ENCODE assay signal across 19 mouse cellular contexts in the genomic region with DNA sequence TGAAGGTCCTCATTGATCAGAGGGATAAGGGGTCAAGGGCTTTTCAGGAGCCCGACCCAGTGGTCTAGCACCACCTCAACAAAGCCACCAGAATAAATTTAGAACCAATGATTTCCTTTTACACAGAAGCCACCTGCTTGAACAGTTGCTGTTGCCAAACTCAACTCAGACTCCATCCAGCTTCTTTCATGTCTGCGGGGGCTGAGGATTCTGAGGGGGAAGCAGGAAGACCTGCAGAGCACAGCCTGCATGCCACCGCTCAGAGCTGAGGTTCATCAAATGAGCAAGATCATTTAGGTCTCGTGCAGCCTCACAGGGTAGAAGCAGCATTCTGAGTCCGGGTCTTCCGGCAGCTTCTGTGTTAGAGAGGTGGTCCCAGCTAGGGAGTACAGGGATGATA.
DNase-seq lines count a peak whose midpoint lies in the region; ATAC-seq lines count a peak whose summit lies in the region.
"Had no signal": no experiment of that assay in that cellular context is flagged by ENCODE, and none has a peak within 500 bp of the region (broad histone marks: within the 10 kb centered on the region; RNA-seq: fewer than 3 reads in every experiment).

No protein-coding gene starts in this region.

- DNase-seq in frontal cortex, postnatal 25 days (ENCODE audit: low spot score in 2 of 2) = no peak
- DNase-seq in left cerebral cortex, adult 18-20 months (ENCODE audit: low spot score in 2 of 2) = peak; percentile 22 to 52
- no peak for DNase-seq in left cerebral cortex, postnatal 4 days
- DNase-seq in right cerebral cortex, postnatal 25 days = peak; percentile 31
- DNase-seq in right cerebral cortex, postnatal 14 days = no peak
- DNase-seq in T-cell, adult 2 months (ENCODE audit: low spot score) = no peak
- no peak for DNase-seq in spleen, postnatal 14 days (ENCODE audit: low spot score in 2 of 2)
- DNase-seq: adrenal gland, postnatal 10 days; cerebellum, adult 11 months; cerebellum, adult 9-11 months; embryo, embryonic 11 days; gastrocnemius, postnatal 14 days; heart, adult 11 months; kidney, adult 18-20 months; kidney, postnatal 25 days had no signal

- intact Hi-C loops in left cerebral cortex, postnatal 4 days (cut with DNase I) = no loop called here

- peak; percentile 83 for ATAC-seq in frontal cortex, adult (ENCODE audit: low TSS enrichment)
- ATAC-seq: forebrain, embryonic 14.5 days; hindbrain, embryonic 16.5 days; midbrain, embryonic 15.5 days had no signal

Comparison
In these comparisons a context has a peak if more than half of its experiments do, and no peak if none do; other contexts are left out.
1. DNase-seq: peak in left cerebral cortex, adult 18-20 months (2 of 2) and right cerebral cortex, postnatal 25 days (single experiment); none in frontal cortex, postnatal 25 days (0 of 2), left cerebral cortex, postnatal 4 days (single experiment), right cerebral cortex, postnatal 14 days (single experiment), T-cell, adult 2 months (single experiment) and spleen, postnatal 14 days (0 of 2).